Comparison of ENCODE assay signal across 9 mouse cellular contexts in genomic region chr15:102743196-102743595, GRCm38 (mm10). TPM values are rescaled to one million over a fixed set of nuclear protein-coding genes. Genes with fewer than 3 reads are reported as not detected.
DNase-seq lines count a peak whose midpoint lies in the region; ATAC-seq and TF ChIP-seq lines count a peak whose summit lies in the region.
"Had no signal": no experiment of that assay in that cellular context is flagged by ENCODE, and none has a peak within 500 bp of the region (broad histone marks: within the 10 kb centered on the region; RNA-seq: fewer than 3 reads in every experiment).

No protein-coding gene starts in this region.

- intact Hi-C loops in left cerebral cortex, adult 2 months (cut with DNase I): loop anchor here (10.0 kb wide), 2 partner anchors 562 to 592 kb away; no protein-coding TSS in a partner anchor
- intact Hi-C loops in left cerebral cortex, postnatal 14 days (cut with DNase I): loop anchor here (10.0 kb wide), 1 partner anchor 422 kb away; the partner anchor contains the start of gene Smug1

- DNase-seq in left cerebral cortex, adult 2 months (ENCODE audit: extremely low spot score in 1 of 2, low spot score in 2 of 2): no peak
- no peak for DNase-seq in left cerebral cortex, postnatal 14 days (ENCODE audit: low spot score in 2 of 2)
- DNase-seq in hindbrain, embryonic 11.5 days (ENCODE audit: low spot score): peak; percentile 44
- DNase-seq in midbrain, embryonic 11.5 days (ENCODE audit: low spot score, missing footprints): peak; percentile 89
- no peak for DNase-seq in thymus, postnatal 10 days (ENCODE audit: low spot score in 2 of 2)
- no peak for DNase-seq in frontal cortex, postnatal 25 days (ENCODE audit: low spot score in 2 of 2)
- DNase-seq in cerebellum, adult 18-20 months: no peak

- H3K27me3 ChIP-seq in hindbrain, embryonic 11.5 days (ENCODE audit: control insufficient read depth, insufficient read depth, low read length): peaks cover 48% of the 10 kb centered on the region
- H3K27me3 ChIP-seq in midbrain, embryonic 11.5 days (ENCODE audit: control insufficient read depth, insufficient read depth, low read length): peaks cover 59% of the 10 kb centered on the region

- H3K27ac ChIP-seq in left cerebral cortex, adult 2 months: peak overlapping the region; percentile 71; the same call in 1 of the 2 replicates
- H3K27ac ChIP-seq in hindbrain, embryonic 11.5 days (ENCODE audit: low read depth, low read length): peak overlapping the region; percentile 75; the same call in 1 of the 2 replicates
- H3K27ac ChIP-seq in midbrain, embryonic 11.5 days (ENCODE audit: low read depth, low read length): peak overlapping the region; percentile 62

- TF ChIP-seq CTCF in left cerebral cortex, adult 2 months (IDR thresholded peaks at IDR 0.05): no peak

- H3K36me3 ChIP-seq in hindbrain, embryonic 11.5 days (ENCODE audit: control insufficient read depth, insufficient read depth, low read length): no peaks in the 10 kb centered on the region
- no peaks in the 10 kb centered on the region for H3K36me3 ChIP-seq in midbrain, embryonic 11.5 days (ENCODE audit: control insufficient read depth, insufficient read depth, low read length)

- no peak overlapping the region for H3K4me2 ChIP-seq in hindbrain, embryonic 11.5 days (replicated peaks; ENCODE audit: low read depth, low read length)
- H3K4me2 ChIP-seq in midbrain, embryonic 11.5 days: no peak overlapping the region
- H3K4me2 ChIP-seq: liver, embryonic 11.5 days had no signal

- WGBS in hindbrain, embryonic 11.5 days: 21% methylated on average over 8 of the region's 8 CpGs
- WGBS in midbrain, embryonic 11.5 days: 17% methylated on average over 8 of the region's 8 CpGs

- no peaks in the 10 kb centered on the region for H3K9me3 ChIP-seq in hindbrain, embryonic 11.5 days (ENCODE audit: control insufficient read depth, low read length)
- H3K9me3 ChIP-seq in midbrain, embryonic 11.5 days (ENCODE audit: control insufficient read depth, low read length): no peaks in the 10 kb centered on the region

- no peak overlapping the region for H3K4me3 ChIP-seq in left cerebral cortex, adult 2 months
- H3K4me3 ChIP-seq in hindbrain, embryonic 11.5 days (ENCODE audit: low read depth, low read length): no peak overlapping the region
- H3K4me3 ChIP-seq in midbrain, embryonic 11.5 days (ENCODE audit: low read depth, low read length): no peak overlapping the region

- no peak overlapping the region for H3K9ac ChIP-seq in hindbrain, embryonic 11.5 days (ENCODE audit: low read depth, low read length)
- H3K9ac ChIP-seq in midbrain, embryonic 11.5 days (ENCODE audit: low read length): peak overlapping the region; percentile 48

- no peak for ATAC-seq in hindbrain, embryonic 11.5 days (ENCODE audit: low FRiP score)
- ATAC-seq in midbrain, embryonic 11.5 days (ENCODE audit: low FRiP score): no peak
- ATAC-seq in monocyte, adult 5-6 weeks (replicated peaks; ENCODE audit: insufficient number of reproducible peaks, low FRiP score, low TSS enrichment, poor library complexity, severe bottlenecking): no peak

- peaks cover 17% of the 10 kb centered on the region for H3K4me1 ChIP-seq in hindbrain, embryonic 11.5 days (replicated peaks; ENCODE audit: control insufficient read depth, insufficient read depth, low read length)
- peaks cover 24% of the 10 kb centered on the region for H3K4me1 ChIP-seq in midbrain, embryonic 11.5 days (ENCODE audit: control insufficient read depth, insufficient read depth, low read length)

RNA-seq across cellular contexts. Expression of gene Calcoco1, which starts 21.2 kb away (rescaled TPM):
- 10 to 100 TPM; 79.8 to 85.7 TPM for total RNA-seq in left cerebral cortex, adult 2 months (2021)
- 10 to 100 TPM; 56.9 to 58.4 TPM for total RNA-seq in left cerebral cortex, postnatal 14 days (2021)
- polyA plus RNA-seq in hindbrain, embryonic 11.5 days (2014; fragmentation: Nextera tagmentation; extraction: Ambion mirVana): 26.2 and 30.1 TPM in 2 replicates
- polyA plus RNA-seq in midbrain, embryonic 11.5 days (2014; fragmentation: Nextera tagmentation; extraction: Ambion mirVana): 27.5 and 28.3 TPM in 2 replicates
- total RNA-seq in monocyte, adult 5-6 weeks (2017): 34.7 to 46.4 TPM (median 44.7 TPM) in 3 replicates

Comparison
In these comparisons a context has a peak if more than half of its experiments do, and no peak if none do; other contexts are left out.
1. DNase-seq: peak in hindbrain, embryonic 11.5 days (single experiment) and midbrain, embryonic 11.5 days (single experiment); none in left cerebral cortex, adult 2 months (0 of 2), left cerebral cortex, postnatal 14 days (0 of 2), thymus, postnatal 10 days (0 of 2), frontal cortex, postnatal 25 days (0 of 2) and cerebellum, adult 18-20 months (0 of 2).
2. Peak in every context shown above with its lines, with median percentiles within 50 percentile points of each other: H3K27ac ChIP-seq.